Mouse (Mus musculus) frontal cortex, adult 2 months (tissue): ENCODE results near the gene Myo1d. TPM values are rescaled to one million over a fixed set of nuclear protein-coding genes. Genes with fewer than 3 reads are reported as not detected.

ENCODE experiments used
- DNase-seq, 2 experiments: peaks; one replicate each; pipeline ENCODE4 v3.0.0; 2022; ENCODE audit warnings: low spot score in 1 of 2; ENCODE audit errors: extremely low spot score in 1 of 2
- polyA plus RNA-seq: library from polyadenylated mRNA; depleted of rRNA; stranded (reverse); fragments of >200 nt; gene quantifications from 2 replicates; pipeline ENCODE4 v1.2.3, GENCODE M21; 2012; rRNA removed

Gene Myo1d
- polyA plus RNA-seq: 6.2 and 7.2 TPM in 2 replicates

GRCm38 (mm10) chr11:80779527-80780344 is at the start of gene Myo1d:
Gene Myo1d (minus strand): TSS chr11:80780025.
- DNase-seq: peak; percentile 11 to 89

DNA sequence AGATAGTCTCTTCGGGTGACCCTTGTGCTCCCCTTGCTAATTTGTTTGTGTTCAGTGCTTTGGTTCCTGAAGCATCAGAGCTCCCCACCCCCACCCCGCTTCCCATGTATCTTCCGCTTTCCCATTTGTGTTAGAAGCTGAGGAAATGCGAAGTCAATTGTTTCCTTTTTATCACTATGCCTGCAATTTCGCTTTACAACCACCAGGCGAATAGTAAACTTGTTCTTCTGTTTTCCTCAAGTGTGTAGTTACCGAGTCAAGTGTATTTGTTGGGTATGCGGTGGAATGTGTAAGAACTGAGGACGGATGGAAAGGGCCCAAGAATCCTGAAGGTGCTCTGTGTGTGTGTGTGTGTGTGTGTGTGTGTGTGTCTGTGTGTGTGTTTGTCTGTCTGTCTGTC is 42.0 kb upstream of the Myo1d start:
- DNase-seq: no peak

DNA sequence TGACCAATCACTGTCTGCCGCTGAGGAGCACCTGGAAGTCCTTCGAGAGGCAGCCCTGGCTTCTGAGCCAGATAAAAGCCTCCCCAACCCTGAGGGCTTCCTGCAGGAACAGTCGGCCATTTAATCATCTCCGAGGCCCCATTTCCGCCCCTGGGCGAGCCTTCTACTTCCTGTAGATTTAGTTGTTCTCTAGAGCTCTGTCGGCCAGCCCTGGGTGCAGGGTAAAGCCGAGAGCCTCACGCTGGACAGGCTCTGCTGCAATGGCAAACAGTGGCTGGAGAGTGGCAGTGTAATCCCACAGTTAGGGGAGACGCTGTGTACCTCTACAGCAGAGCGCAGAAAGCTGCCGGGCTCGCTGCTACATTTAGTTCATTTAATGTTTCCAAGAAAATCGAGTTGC is 41.5 kb upstream of the Myo1d start:
- DNase-seq: peak; percentile 23 to 53

GRCm38 (mm10) chr11:80820085-80820484 is 40.3 kb upstream of the Myo1d start:
- DNase-seq: no peak

GRCm38 (mm10) chr11:80818060-80818697 is 38.4 kb upstream of the Myo1d start:
- DNase-seq: peak; percentile 51 to 81

GRCm38 (mm10) chr11:80815354-80815753 is 35.5 kb upstream of the Myo1d start:
- peak in 1 of 2 experiments; percentile 31 for DNase-seq

GRCm38 (mm10) chr11:80811156-80811555 is 31.3 kb upstream of the Myo1d start:
- no peak for DNase-seq

- no peak for DNase-seq
Observed at GRCm38 (mm10) chr11:80809993-80810821, 30.4 kb upstream of the Myo1d start, which contains the start of gene Tmem98. Gene Tmem98 (plus strand): TSS chr11:80810175.

DNA sequence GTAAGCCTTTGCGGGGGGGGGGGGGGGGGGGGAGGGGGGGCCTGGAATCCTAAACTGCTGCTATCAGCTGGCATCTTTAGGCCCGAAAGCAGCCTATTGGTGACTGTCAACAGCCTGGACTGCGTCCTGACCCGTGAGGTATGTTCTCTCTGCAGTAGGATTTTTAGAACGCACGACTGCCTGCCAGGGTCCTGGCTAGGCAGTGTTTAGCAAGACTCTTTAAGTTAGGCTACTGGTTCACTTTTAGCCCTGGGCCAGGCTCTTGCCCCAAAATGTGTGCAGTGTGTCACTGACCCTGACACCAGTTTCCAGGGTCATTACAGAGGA is 29.8 kb upstream of the Myo1d start:
- DNase-seq: no peak

- DNase-seq: no peak
Observed at GRCm38 (mm10) chr11:80808551-80809070, 28.8 kb upstream of the Myo1d start.

DNA sequence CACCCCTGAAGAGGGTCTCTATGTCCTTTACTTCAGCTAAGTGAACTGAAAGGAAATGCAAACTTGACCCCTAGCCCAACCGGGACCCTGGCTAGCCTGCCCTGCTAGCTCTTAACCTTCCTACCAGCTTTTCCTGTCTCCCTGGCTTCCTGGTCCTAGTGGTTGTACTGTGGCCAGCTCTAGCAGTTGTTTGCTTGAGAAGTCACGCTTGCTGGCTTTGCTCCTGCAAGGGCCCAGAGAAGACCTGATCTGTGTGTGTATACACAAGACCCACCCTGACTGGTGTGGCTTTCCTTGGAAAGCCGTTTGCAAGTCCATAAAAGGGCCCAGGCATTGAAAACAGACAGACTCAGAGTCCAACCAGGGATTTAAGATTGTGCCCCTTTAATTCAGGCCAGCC is 22.9 kb upstream of the Myo1d start:
- DNase-seq: no peak

- no peak for DNase-seq
Observed at GRCm38 (mm10) chr11:80799979-80800378, 20.2 kb upstream of the Myo1d start.

GRCm38 (mm10) chr11:80795431-80795830 is 15.6 kb upstream of the Myo1d start:
- no peak for DNase-seq

DNA sequence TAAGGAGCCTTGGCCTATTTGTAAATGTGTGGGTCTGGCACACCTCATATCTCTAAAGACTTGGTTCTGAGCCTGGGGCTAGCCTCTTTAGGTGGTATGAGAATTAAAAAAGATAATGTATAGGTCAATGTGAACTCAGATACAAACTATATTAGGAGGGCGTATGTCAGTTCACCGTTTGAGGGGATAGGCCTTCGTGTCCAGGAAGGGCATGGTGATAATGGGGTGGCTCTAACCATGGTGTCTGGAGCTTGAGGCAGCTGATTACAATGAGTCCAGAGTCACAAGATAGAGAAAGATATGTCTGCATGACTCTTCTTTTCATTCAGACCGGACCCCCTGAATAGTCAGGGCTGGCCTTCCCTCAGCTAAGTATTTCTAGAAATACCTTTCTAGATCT is 14.5 kb upstream of the Myo1d start:
- no peak for DNase-seq

GRCm38 (mm10) chr11:80793386-80793785 is 13.6 kb upstream of the Myo1d start:
- no peak for DNase-seq

GRCm38 (mm10) chr11:80791677-80792432 is 12.0 kb upstream of the Myo1d start:
- no peak for DNase-seq

GRCm38 (mm10) chr11:80790413-80790812 is 10.6 kb upstream of the Myo1d start:
- no peak for DNase-seq

DNA sequence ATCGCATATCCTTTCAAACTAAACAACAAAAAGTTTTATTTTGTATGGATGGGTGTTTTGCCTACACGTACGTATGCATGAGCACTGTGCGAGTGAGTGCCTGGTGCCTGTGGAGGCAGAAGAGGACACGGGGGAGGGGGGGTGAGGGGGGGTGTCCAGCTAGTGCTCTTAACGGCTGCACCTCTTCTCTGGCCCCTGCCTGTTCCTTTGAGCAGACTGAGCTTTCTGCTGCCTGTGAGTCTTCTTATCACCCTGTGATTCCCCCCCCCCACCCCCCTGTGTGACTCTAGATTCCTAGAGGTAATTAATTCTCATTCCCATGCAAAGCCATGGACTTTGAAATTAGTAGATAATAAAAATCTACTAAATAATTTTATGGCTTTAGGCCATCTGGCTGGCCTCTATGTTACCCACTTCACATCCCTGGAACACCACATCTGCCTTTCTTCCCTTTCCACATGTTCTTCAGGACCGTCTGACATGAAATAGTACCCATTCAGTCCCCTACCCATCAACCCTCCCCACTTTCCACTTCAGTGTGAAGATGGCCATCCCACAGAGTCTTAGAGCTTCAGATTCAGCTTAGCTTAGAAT is 9.9 kb upstream of the Myo1d start:
- DNase-seq: no peak

DNA sequence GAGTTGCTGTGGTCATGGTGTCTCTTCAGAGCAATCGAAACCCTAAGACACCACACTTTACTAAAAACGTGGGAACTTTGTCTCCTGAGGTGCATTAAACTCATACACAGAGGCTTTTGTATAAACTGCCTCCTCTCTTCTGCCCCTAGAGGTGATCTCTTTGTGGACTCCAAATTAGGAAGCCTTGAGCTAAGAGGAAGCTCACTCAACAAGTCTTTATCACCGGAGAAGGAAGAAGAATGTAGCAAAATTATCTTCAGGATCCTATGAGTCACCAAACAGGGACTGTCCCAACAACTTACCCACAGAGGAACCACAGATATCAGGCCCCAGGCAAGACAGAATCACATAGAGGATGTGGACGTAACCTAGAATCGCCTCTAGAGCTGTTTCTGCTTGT is 5.8 kb upstream of the Myo1d start:
- DNase-seq: no peak

GRCm38 (mm10) chr11:80784294-80784743 is 4.5 kb upstream of the Myo1d start:
- DNase-seq: no peak
